Mouse (Mus musculus): ENCODE results near the gene Cenpt. TPM values are rescaled to one million over a fixed set of nuclear protein-coding genes. Genes with fewer than 3 reads are reported as not detected.

Gene Cenpt
- polyA plus RNA-seq, 1 experiment from 2014 or later = 9.3 TPM

- H3K4me1 ChIP-seq (replicated peaks; ENCODE audit: control insufficient read depth, insufficient read depth, low read length) = no peaks in the 10 kb centered on the region
- no peaks in the 10 kb centered on the region for H3K27me3 ChIP-seq (replicated peaks; ENCODE audit: control insufficient read depth, insufficient read depth, low read length)
- no peaks in the 10 kb centered on the region; the same call in 1 of the 2 replicates for H3K36me3 ChIP-seq (ENCODE audit: control insufficient read depth, insufficient read depth)
- H3K9me3 ChIP-seq (ENCODE audit: control insufficient read depth) = no peaks in the 10 kb centered on the region
- ATAC-seq = no peak
- no peak overlapping the region for H3K27ac ChIP-seq (ENCODE audit: low read depth, low read length)
- H3K9ac ChIP-seq (ENCODE audit: low read depth, low read length) = no peak overlapping the region
- 68% methylated on average over 3 of the region's 3 CpGs for WGBS
- no peak for TF ChIP-seq CTCF (IDR thresholded peaks at IDR 0.05; ENCODE audit: low read depth)
- H3K4me2 ChIP-seq (replicated peaks; ENCODE audit: low read depth) = no peak overlapping the region
- no peak overlapping the region for H3K4me3 ChIP-seq (ENCODE audit: low read depth, low read length)
Observed at GRCm38 (mm10) chr8:105811543-105811942, 41.5 kb downstream of the Cenpt start.

- no peak overlapping the region for H3K4me2 ChIP-seq (replicated peaks; ENCODE audit: low read depth)
- no peak overlapping the region for H3K9ac ChIP-seq (ENCODE audit: low read depth, low read length)
- no peaks in the 10 kb centered on the region for H3K9me3 ChIP-seq (ENCODE audit: control insufficient read depth)
- ATAC-seq = no peak
- no peak for TF ChIP-seq CTCF (IDR thresholded peaks at IDR 0.05; ENCODE audit: low read depth)
- no peaks in the 10 kb centered on the region; the same call in 1 of the 2 replicates for H3K36me3 ChIP-seq (ENCODE audit: control insufficient read depth, insufficient read depth)
- H3K4me3 ChIP-seq (ENCODE audit: low read depth, low read length) = no peak overlapping the region
- WGBS = 78% methylated on average over 10 of the region's 10 CpGs
- H3K27me3 ChIP-seq (replicated peaks; ENCODE audit: control insufficient read depth, insufficient read depth, low read length) = no peaks in the 10 kb centered on the region
- H3K4me1 ChIP-seq (replicated peaks; ENCODE audit: control insufficient read depth, insufficient read depth, low read length) = no peaks in the 10 kb centered on the region
- no peak overlapping the region for H3K27ac ChIP-seq (ENCODE audit: low read depth, low read length)
Observed at GRCm38 (mm10) chr8:105811061-105811460, 42.0 kb downstream of the Cenpt start.

- H3K9me3 ChIP-seq (ENCODE audit: control insufficient read depth) = no peaks in the 10 kb centered on the region
- no peak overlapping the region; the same call in 1 of the 2 replicates for H3K27ac ChIP-seq (ENCODE audit: low read depth, low read length)
- no peak overlapping the region for H3K4me3 ChIP-seq (ENCODE audit: low read depth, low read length)
- H3K36me3 ChIP-seq (ENCODE audit: control insufficient read depth, insufficient read depth) = no peaks in the 10 kb centered on the region; the same call in 1 of the 2 replicates
- H3K27me3 ChIP-seq (replicated peaks; ENCODE audit: control insufficient read depth, insufficient read depth, low read length) = no peaks in the 10 kb centered on the region
- TF ChIP-seq CTCF (IDR thresholded peaks at IDR 0.05; ENCODE audit: low read depth) = no peak
- H3K4me2 ChIP-seq (replicated peaks; ENCODE audit: low read depth) = no peak overlapping the region
- no peak overlapping the region for H3K9ac ChIP-seq (ENCODE audit: low read depth, low read length)
- ATAC-seq = no peak
- WGBS = 86% methylated on average over 6 of the region's 6 CpGs
- no peaks in the 10 kb centered on the region for H3K4me1 ChIP-seq (replicated peaks; ENCODE audit: control insufficient read depth, insufficient read depth, low read length)
Observed at GRCm38 (mm10) chr8:105810245-105810786, 42.8 kb downstream of the Cenpt start.

DNA sequence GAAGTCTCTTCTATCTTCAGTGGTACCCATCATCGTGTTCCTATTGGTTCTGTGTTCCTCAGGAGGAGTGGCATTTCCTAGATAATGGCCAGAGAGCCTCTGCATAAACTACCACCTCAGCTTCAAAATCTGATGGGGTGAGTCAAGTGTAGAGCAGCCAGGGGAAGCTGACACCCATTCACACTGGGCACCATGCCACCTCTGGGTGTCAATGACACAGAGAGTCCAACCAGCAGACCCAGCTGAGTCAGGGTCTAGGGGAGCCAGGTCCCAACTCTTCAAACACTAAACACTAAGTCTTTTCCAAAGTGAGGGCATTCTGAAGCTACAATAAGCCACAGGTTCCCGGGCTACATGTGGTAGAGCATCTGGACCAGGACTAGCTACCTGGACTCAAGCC, 44.6 kb downstream of the Cenpt start:
- Histone ChIP-seq H3K36me3 (ENCODE audit: control insufficient read depth, insufficient read depth) (no peaks in the 10 kb centered on the region; the same call in 1 of the 2 replicates), H3K9ac (ENCODE audit: low read depth, low read length) (no peak overlapping the region), H3K9me3 (ENCODE audit: control insufficient read depth) (no peaks in the 10 kb centered on the region), H3K27me3 (replicated peaks; ENCODE audit: control insufficient read depth, insufficient read depth, low read length) (no peaks in the 10 kb centered on the region), H3K4me1 (replicated peaks; ENCODE audit: control insufficient read depth, insufficient read depth, low read length) (no peaks in the 10 kb centered on the region), H3K4me2 (replicated peaks; ENCODE audit: low read depth) (no peak overlapping the region), H3K4me3 (ENCODE audit: low read depth, low read length) (no peak overlapping the region), H3K27ac (ENCODE audit: low read depth, low read length) (no peak overlapping the region)
- WGBS = 96% methylated on average over 2 of the region's 2 CpGs
- TF ChIP-seq CTCF (IDR thresholded peaks at IDR 0.05; ENCODE audit: low read depth) = no peak
- no peak for ATAC-seq

GRCm38 (mm10) chr8:105807766-105808165, 45.3 kb downstream of the Cenpt start:
- no peak overlapping the region for H3K27ac ChIP-seq (ENCODE audit: low read depth, low read length)
- TF ChIP-seq CTCF (IDR thresholded peaks at IDR 0.05; ENCODE audit: low read depth) = no peak
- no peak for ATAC-seq

DNA sequence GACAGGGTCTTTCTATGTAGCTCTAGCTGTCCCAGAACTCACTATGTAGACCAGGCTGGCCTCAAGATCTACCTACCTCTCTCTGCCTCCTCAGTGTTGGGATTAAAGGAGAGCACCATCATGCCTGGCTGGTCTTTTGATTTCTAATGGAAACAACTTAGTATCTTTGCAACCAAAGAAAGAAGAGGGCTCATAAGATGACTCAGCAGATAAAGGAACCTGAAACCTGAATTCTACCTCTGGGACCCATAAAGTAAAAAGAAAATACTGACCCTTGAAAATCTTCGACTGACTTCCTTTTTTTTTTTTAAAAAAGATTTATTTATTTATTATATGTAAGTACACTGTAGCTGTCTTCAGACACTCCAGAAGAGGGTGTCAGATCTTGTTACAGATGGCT, 47.1 kb downstream of the Cenpt start:
- Histone ChIP-seq H3K4me3 (ENCODE audit: low read depth, low read length) (no peak overlapping the region), H3K27me3 (replicated peaks; ENCODE audit: control insufficient read depth, insufficient read depth, low read length) (no peaks in the 10 kb centered on the region), H3K27ac (ENCODE audit: low read depth, low read length) (no peak overlapping the region), H3K36me3 (ENCODE audit: control insufficient read depth, insufficient read depth) (no peaks in the 10 kb centered on the region), H3K9ac (ENCODE audit: low read depth, low read length) (no peak overlapping the region), H3K4me1 (replicated peaks; ENCODE audit: control insufficient read depth, insufficient read depth, low read length) (no peaks in the 10 kb centered on the region), H3K4me2 (replicated peaks; ENCODE audit: low read depth) (no peak overlapping the region), H3K9me3 (ENCODE audit: control insufficient read depth) (no peaks in the 10 kb centered on the region)
- no peak for ATAC-seq
- 53% methylated on average over 1 of the region's 1 CpGs for WGBS
- no peak for TF ChIP-seq CTCF (IDR thresholded peaks at IDR 0.05; ENCODE audit: low read depth)

More at GRCm38 (mm10) chr8:105807766-105808165, 45.3 kb downstream of the Cenpt start:
- 79% methylated on average over 5 of the region's 5 CpGs for WGBS
- Histone ChIP-seq H3K9me3 (ENCODE audit: control insufficient read depth) (no peaks in the 10 kb centered on the region), H3K4me1 (replicated peaks; ENCODE audit: control insufficient read depth, insufficient read depth, low read length) (no peaks in the 10 kb centered on the region), H3K4me3 (ENCODE audit: low read depth, low read length) (no peak overlapping the region), H3K27me3 (replicated peaks; ENCODE audit: control insufficient read depth, insufficient read depth, low read length) (no peaks in the 10 kb centered on the region), H3K4me2 (replicated peaks; ENCODE audit: low read depth) (no peak overlapping the region), H3K9ac (ENCODE audit: low read depth, low read length) (no peak overlapping the region), H3K36me3 (ENCODE audit: control insufficient read depth, insufficient read depth) (no peaks in the 10 kb centered on the region; the same call in 1 of the 2 replicates)
